Comparison of ENCODE assay signal across 19 mouse cellular contexts in the genomic region with DNA sequence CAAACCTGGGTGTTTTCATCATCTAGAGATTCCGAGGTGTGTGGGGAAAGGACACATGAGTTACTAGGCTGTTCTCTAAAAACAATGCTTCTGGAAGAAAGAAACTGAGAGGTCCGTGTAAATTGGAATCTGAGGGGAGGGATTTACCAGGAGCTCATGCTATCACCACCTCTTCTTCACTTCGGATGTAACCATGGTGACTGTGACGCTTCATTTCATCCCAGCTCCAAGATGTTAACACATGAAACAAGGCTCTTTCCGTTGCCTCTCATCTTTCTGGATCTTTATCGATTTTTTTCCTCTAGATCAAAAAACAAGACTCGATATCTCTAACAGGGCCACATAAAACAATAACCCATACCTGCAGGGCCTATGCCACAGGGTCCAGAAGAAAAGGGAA.
DNase-seq lines count a peak whose midpoint lies in the region; TF ChIP-seq lines count a peak whose summit lies in the region.
"Had no signal": no experiment of that assay in that cellular context is flagged by ENCODE, and none has a peak within 500 bp of the region (broad histone marks: within the 10 kb centered on the region; RNA-seq: fewer than 3 reads in every experiment).

No protein-coding gene starts in this region.

- intact Hi-C loops in left cerebral cortex, postnatal 14 days (cut with DNase I), result no loop called here
- intact Hi-C loops in left cerebral cortex, adult 2 months (cut with DNase I), result no loop called here

- peak; percentile 23 to 53 for DNase-seq in left cerebral cortex, postnatal 14 days (ENCODE audit: low spot score in 2 of 2)
- no peak for DNase-seq in left cerebral cortex, adult 2 months (ENCODE audit: extremely low spot score in 1 of 2, low spot score in 2 of 2)
- peak; percentile 33 for DNase-seq in right cerebral cortex, adult 18-20 months
- no peak for DNase-seq in right cerebral cortex, postnatal 14 days
- peak; percentile 76 for DNase-seq in brain, adult 2 months (ENCODE audit: low read depth, low spot score)
- DNase-seq in telencephalon, adult 2 months (ENCODE audit: low read depth, low spot score), result peak; percentile 47
- no peak for DNase-seq in adrenal gland, adult (ENCODE audit: inconsistent age in 2 of 2, low spot score in 1 of 2)
- DNase-seq: adrenal gland, postnatal 14 days; cerebellum, adult 2 months; cerebellum, postnatal 10 days; gastrocnemius, adult 2 months; gastrocnemius, postnatal 25 days had no signal

- H3K27ac ChIP-seq in left cerebral cortex, adult 2 months, result no peak overlapping the region
- H3K27ac ChIP-seq: embryonic facial prominence, embryonic 15.5 days; forebrain, embryonic 10.5 days; forebrain, embryonic 15.5 days; gastrocnemius, adult 2 months; hindbrain, embryonic 10.5 days; hindbrain, embryonic 15.5 days had no signal

- TF ChIP-seq CTCF in left cerebral cortex, adult 2 months (IDR thresholded peaks at IDR 0.05), result no peak

- no peak overlapping the region for H3K4me3 ChIP-seq in left cerebral cortex, adult 2 months
- H3K4me3 ChIP-seq: embryonic facial prominence, embryonic 15.5 days; erythroblast, embryonic 14.5 days; forebrain, embryonic 10.5 days; forebrain, embryonic 15.5 days; gastrocnemius, adult 2 months; heart, embryonic 12.5 days; hindbrain, embryonic 10.5 days; hindbrain, embryonic 15.5 days had no signal

Comparison
In these comparisons a context has a peak if more than half of its experiments do, and no peak if none do; other contexts are left out.
1. DNase-seq: peak in left cerebral cortex, postnatal 14 days (2 of 2), right cerebral cortex, adult 18-20 months (single experiment), brain, adult 2 months (single experiment) and telencephalon, adult 2 months (single experiment); none in left cerebral cortex, adult 2 months (0 of 2), right cerebral cortex, postnatal 14 days (single experiment) and adrenal gland, adult (0 of 2).